Mouse (Mus musculus) bone marrow, adult 2 months (tissue): Measurements from ENCODE around the gene Ica1. TPM values are rescaled to one million over a fixed set of nuclear protein-coding genes. Genes with fewer than 3 reads are reported as not detected.

Source experiments
- H3K27ac ChIP-seq: fragments of 200-500 bp; 2 replicates; pipeline ENCODE4 v1.5.1; 2012; ENCODE audit warnings: low read depth, mild to moderate bottlenecking, control low read depth, inconsistent platforms, low read length; ENCODE audit not compliant: control insufficient read depth, poor library complexity, insufficient read depth
- H3K4me1 ChIP-seq: fragments of 200-500 bp; 2 replicates; pipeline ENCODE4 v1.6.1; 2011; ENCODE audit warnings: low read length; ENCODE audit not compliant: control insufficient read depth, insufficient read depth
- H3K4me3 ChIP-seq: fragments of 200-500 bp; replicated peaks from 2 replicates; pipeline ENCODE3; 2011; ENCODE audit warnings: mild to moderate bottlenecking, low read depth, low read length, control low read depth; ENCODE audit not compliant: control insufficient read depth
- CTCF ChIP-seq: fragments of 200-500 bp; IDR thresholded peaks from 2 replicates; pipeline ENCODE4 v1.5.1; 2011; ENCODE audit warnings: low read length, control low read depth; ENCODE audit not compliant: control insufficient read depth, insufficient read depth
- POLR2A ChIP-seq: fragments of 200-500 bp; IDR thresholded peaks from 2 replicates; pipeline ENCODE4 v1.6.1; 2011; ENCODE audit warnings: low read depth, mild to moderate bottlenecking, control low read depth, low read length, borderline replicate concordance; ENCODE audit not compliant: control insufficient read depth
- WGBS: fragments of 180-500 bp; shearing (Covaris S2); methylation state at CpG from one replicate; pipeline ENCODE4 v1.1.7; 2018; 5-methylcytosine and 5-hydroxymethylcytosine counted together
- polyA plus RNA-seq: library from polyadenylated mRNA; stranded (reverse); fragments of >200 nt; gene quantifications from 2 replicates; pipeline ENCODE4 v1.2.4, GENCODE M21; 2011; ENCODE audit warnings: low replicate concordance; ENCODE audit not compliant: missing spikeins, insufficient read depth, insufficient read length

Gene Ica1
- polyA plus RNA-seq, 1 experiment = 14.6 TPM

- TF ChIP-seq POLR2A = no peak
- TF ChIP-seq CTCF = no peak
- 92% methylated on average over 10 of the region's 10 CpGs for WGBS
- H3K27ac ChIP-seq = no peak overlapping the region
- no peak overlapping the region for H3K4me3 ChIP-seq
- H3K4me1 ChIP-seq = peaks cover under 1% of the 10 kb centered on the region
These were observed 133.6 kb downstream of the Ica1 start for GRCm38 (mm10) chr6:8644703-8645102.

- TF ChIP-seq CTCF (no peak), POLR2A (no peak)
- whole genome bisulfite sequencing = 64% methylated on average over 5 of the region's 5 CpGs
- Histone ChIP-seq H3K4me1 (peaks cover 2% of the 10 kb centered on the region), H3K4me3 (no peak overlapping the region), H3K27ac (no peak overlapping the region)
These were observed 137.4 kb downstream of the Ica1 start for GRCm38 (mm10) chr6:8640863-8641262.

GRCm38 (mm10) chr6:8639526-8639925, 138.8 kb downstream of the Ica1 start:
- no peak overlapping the region for H3K4me3 ChIP-seq
- 59% methylated on average over 2 of the region's 2 CpGs for WGBS
- TF ChIP-seq POLR2A (no peak), CTCF (no peak)
- peaks cover 2% of the 10 kb centered on the region for H3K4me1 ChIP-seq
- H3K27ac ChIP-seq = no peak overlapping the region

DNA sequence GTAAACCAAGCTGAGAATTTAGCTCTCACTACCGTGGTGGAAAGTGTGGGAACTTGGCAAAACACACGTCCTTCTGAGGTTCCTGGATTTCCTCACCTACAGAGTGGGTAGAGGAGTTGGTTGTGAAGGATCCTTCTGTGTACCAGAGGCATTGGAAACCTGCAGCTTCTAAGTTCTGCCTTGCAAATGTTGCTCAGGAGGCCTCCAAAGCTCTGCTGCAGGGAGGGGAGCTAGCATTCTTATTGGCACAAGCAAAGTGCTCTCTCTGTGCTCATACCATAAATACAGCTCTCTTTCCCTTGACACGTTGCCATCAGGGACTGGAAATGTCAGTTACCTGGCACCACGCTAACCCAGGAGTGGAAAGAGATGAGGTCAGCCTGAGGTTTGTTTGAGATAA, 139.4 kb downstream of the Ica1 start:
- 65% methylated on average over 4 of the region's 4 CpGs for WGBS
- H3K4me3 ChIP-seq = no peak overlapping the region
- peaks cover 2% of the 10 kb centered on the region for H3K4me1 ChIP-seq
- TF ChIP-seq CTCF = no peak
- no peak for TF ChIP-seq POLR2A
- H3K27ac ChIP-seq = no peak overlapping the region

DNA sequence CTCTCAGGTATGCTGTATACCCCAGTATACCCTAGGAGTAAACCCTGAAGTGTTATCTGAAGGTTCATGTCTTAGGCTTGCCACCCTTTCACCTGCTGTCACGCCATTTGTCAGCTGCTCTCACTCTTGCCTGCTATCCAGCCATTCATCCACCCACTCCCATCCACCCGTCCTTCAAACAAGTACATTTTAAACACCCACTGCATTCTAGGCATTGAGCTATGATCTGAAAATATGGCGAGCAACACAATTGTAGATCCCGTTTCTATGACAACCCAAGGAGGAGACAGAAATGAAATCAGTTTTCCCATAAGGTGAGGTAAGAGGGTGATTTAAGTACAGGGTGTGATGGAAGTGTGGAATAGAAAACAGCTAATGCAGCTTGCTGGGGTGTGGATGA, 140.2 kb downstream of the Ica1 start:
- 77% methylated on average over 4 of the region's 4 CpGs for WGBS
- H3K27ac ChIP-seq = no peak overlapping the region
- H3K4me1 ChIP-seq = peaks cover 2% of the 10 kb centered on the region
- no peak for TF ChIP-seq POLR2A
- no peak for TF ChIP-seq CTCF
- H3K4me3 ChIP-seq = no peak overlapping the region

DNA sequence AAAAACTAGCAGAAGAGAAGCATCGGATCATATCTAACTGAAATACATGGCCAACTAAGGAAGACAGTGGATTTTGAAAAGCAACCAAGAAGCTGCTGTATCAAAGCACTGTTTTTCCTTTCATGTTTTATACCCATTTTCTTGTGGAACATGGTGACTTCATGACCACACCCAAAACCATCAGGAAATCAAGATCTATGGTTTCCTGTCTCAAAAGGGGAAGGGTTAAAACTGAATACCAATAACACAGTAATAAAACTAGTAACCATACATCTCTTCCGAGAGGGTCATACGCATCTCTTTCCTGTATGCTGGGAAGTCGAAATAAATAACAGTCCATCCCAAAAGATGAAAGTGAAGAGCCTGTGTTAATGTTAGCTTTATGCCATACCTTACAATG, 145.6 kb downstream of the Ica1 start:
- Histone ChIP-seq H3K27ac (no peak overlapping the region), H3K4me1 (no peaks in the 10 kb centered on the region; the same call in none of the 2 replicates), H3K4me3 (no peak overlapping the region)
- 78% methylated on average over 4 of the region's 4 CpGs for WGBS
- TF ChIP-seq CTCF = no peak
- TF ChIP-seq POLR2A = no peak

GRCm38 (mm10) chr6:8631986-8632632, 146.2 kb downstream of the Ica1 start:
- TF ChIP-seq CTCF (no peak), POLR2A (no peak)
- Histone ChIP-seq H3K4me3 (no peak overlapping the region), H3K27ac (no peak overlapping the region), H3K4me1 (no peaks in the 10 kb centered on the region; the same call in none of the 2 replicates)
- WGBS = 46% methylated on average over 5 of the region's 5 CpGs

- Histone ChIP-seq H3K27ac (no peak overlapping the region), H3K4me3 (no peak overlapping the region), H3K4me1 (no peaks in the 10 kb centered on the region; the same call in none of the 2 replicates)
- TF ChIP-seq POLR2A (no peak), CTCF (no peak)
- 91% methylated on average over 8 of the region's 8 CpGs for WGBS
These were observed 146.9 kb downstream of the Ica1 start for GRCm38 (mm10) chr6:8631362-8631761.

- Histone ChIP-seq H3K4me1 (no peaks in the 10 kb centered on the region; the same call in none of the 2 replicates), H3K27ac (no peak overlapping the region), H3K4me3 (no peak overlapping the region)
- no peak for TF ChIP-seq CTCF
- TF ChIP-seq POLR2A = no peak
- 63% methylated on average over 7 of the region's 7 CpGs for WGBS
These were observed 147.8 kb downstream of the Ica1 start for GRCm38 (mm10) chr6:8630531-8630930.
